Mouse (Mus musculus): ENCODE data around the gene Aass.
"Not testable (repeated sequence)": the region's sequence is repeated elsewhere in the genome, so short reads cannot be mapped to it uniquely, and the experiment has no call there.

Aass gene

GRCm38 (mm10) chr6:23132573-23133181 is at the start of gene Aass:
Gene Aass, minus strand, starts transcription at chr6:23132986.
- DNase-seq (ENCODE audit: low spot score in 2 of 2), result no peak

- peak in 1 of 2 experiments; percentile 53 for DNase-seq (ENCODE audit: low spot score in 2 of 2)
Measured at GRCm38 (mm10) chr6:23180096-23180495, 47.3 kb upstream of the Aass start.

- DNase-seq (ENCODE audit: low spot score in 2 of 2), result not testable (repeated sequence)
Measured at GRCm38 (mm10) chr6:23163824-23164223, 31.0 kb upstream of the Aass start.

- DNase-seq (ENCODE audit: low spot score in 2 of 2), result not testable (repeated sequence)
Measured at GRCm38 (mm10) chr6:23156357-23156756, 23.6 kb upstream of the Aass start.

GRCm38 (mm10) chr6:23153112-23153511 is 20.3 kb upstream of the Aass start:
- no peak for DNase-seq (ENCODE audit: low spot score in 2 of 2)

- no peak for DNase-seq (ENCODE audit: low spot score in 2 of 2)
Measured at GRCm38 (mm10) chr6:23147221-23147620, 14.4 kb upstream of the Aass start.

- DNase-seq (ENCODE audit: low spot score in 2 of 2), result no peak
Measured at GRCm38 (mm10) chr6:23143980-23144379, 11.2 kb upstream of the Aass start.

- DNase-seq (ENCODE audit: low spot score in 2 of 2), result no peak
Measured at GRCm38 (mm10) chr6:23131015-23131414, 1.8 kb downstream of the Aass start.

- no peak for DNase-seq (ENCODE audit: low spot score in 2 of 2)
Measured at GRCm38 (mm10) chr6:23129201-23129600, 3.6 kb downstream of the Aass start.

GRCm38 (mm10) chr6:23126706-23127105 is 6.1 kb downstream of the Aass start:
- DNase-seq (ENCODE audit: low spot score in 2 of 2), result no peak

GRCm38 (mm10) chr6:23125831-23126230 is 7.0 kb downstream of the Aass start:
- DNase-seq (ENCODE audit: low spot score in 2 of 2), result no peak

GRCm38 (mm10) chr6:23124823-23125222 is 8.0 kb downstream of the Aass start:
- no peak for DNase-seq (ENCODE audit: low spot score in 2 of 2)

- no peak for DNase-seq (ENCODE audit: low spot score in 2 of 2)
Measured at GRCm38 (mm10) chr6:23122934-23123333, 9.9 kb downstream of the Aass start.

GRCm38 (mm10) chr6:23114781-23115180 is 18.0 kb downstream of the Aass start:
- no peak for DNase-seq (ENCODE audit: low spot score in 2 of 2)

GRCm38 (mm10) chr6:23107069-23107468 is 25.7 kb downstream of the Aass start:
- no peak for DNase-seq (ENCODE audit: low spot score in 2 of 2)

- DNase-seq (ENCODE audit: low spot score in 2 of 2), result no peak
Measured at GRCm38 (mm10) chr6:23106373-23106772, 26.4 kb downstream of the Aass start.

GRCm38 (mm10) chr6:23090346-23091055 is 42.3 kb downstream of the Aass start:
- not testable (repeated sequence) for DNase-seq (ENCODE audit: low spot score in 2 of 2)

GRCm38 (mm10) chr6:23089292-23089691 is 43.5 kb downstream of the Aass start:
- not testable (repeated sequence) for DNase-seq (ENCODE audit: low spot score in 2 of 2)

- DNase-seq (ENCODE audit: low spot score in 2 of 2), result no peak
Measured at GRCm38 (mm10) chr6:23084587-23085421, 48.0 kb downstream of the Aass start.

GRCm38 (mm10) chr6:23079991-23080680 is 52.6 kb downstream of the Aass start:
- no peak for DNase-seq (ENCODE audit: low spot score in 2 of 2)

GRCm38 (mm10) chr6:23078273-23078672 is 54.5 kb downstream of the Aass start:
- no peak for DNase-seq (ENCODE audit: low spot score in 2 of 2)

GRCm38 (mm10) chr6:23076060-23076459 is 56.7 kb downstream of the Aass start:
- no peak for DNase-seq (ENCODE audit: low spot score in 2 of 2)
